Mouse (Mus musculus) 416B (cell line): ENCODE measurements at regions not wholly inside any gene's neighbourhood (a gene's known extent, or its start where the extent isn't known, plus 50 kb on each side); places are given as distances from the start of the nearest gene placed in this dataset.

Experiments used
- DNase-seq: peaks from one replicate; pipeline ENCODE4 v3.0.0; 2011; ENCODE audit warnings: low read depth

GRCm38 (mm10) chr13:107179551-107179950, 157.6 kb upstream of the Kif2a start:
- DNase-seq: no peak

- DNase-seq: no peak
These were observed 155.7 kb upstream of the Kif2a start for GRCm38 (mm10) chr13:107177595-107177994.

GRCm38 (mm10) chr13:107175891-107176290, 154.0 kb upstream of the Kif2a start:
- no peak for DNase-seq

GRCm38 (mm10) chr13:107168599-107169149, 146.7 kb upstream of the Kif2a start:
- DNase-seq: no peak

GRCm38 (mm10) chr13:107167856-107168598, 146.1 kb upstream of the Kif2a start:
- DNase-seq: no peak

GRCm38 (mm10) chr13:107151548-107151947, 129.6 kb upstream of the Kif2a start:
- DNase-seq: no peak

GRCm38 (mm10) chr13:107141209-107141608, 119.3 kb upstream of the Kif2a start:
- DNase-seq: no peak

GRCm38 (mm10) chr13:107134125-107134524, 112.2 kb upstream of the Kif2a start:
- no peak for DNase-seq

GRCm38 (mm10) chr13:107126636-107127035, 104.7 kb upstream of the Kif2a start:
- no peak for DNase-seq

- DNase-seq: no peak
These were observed 102.3 kb upstream of the Kif2a start for GRCm38 (mm10) chr13:107124130-107124668.

GRCm38 (mm10) chr13:107113949-107114690, 92.2 kb upstream of the Kif2a start:
- peak; percentile 87 for DNase-seq

GRCm38 (mm10) chr13:107108045-107108444, 86.1 kb upstream of the Kif2a start:
- no peak for DNase-seq

- DNase-seq: no peak
These were observed 85.6 kb upstream of the Kif2a start for GRCm38 (mm10) chr13:107107572-107107971.

GRCm38 (mm10) chr13:107105510-107105909, 83.6 kb upstream of the Kif2a start:
- DNase-seq: peak; percentile 63

- peak; percentile 95 for DNase-seq
These were observed 79.7 kb upstream of the Kif2a start for GRCm38 (mm10) chr13:107101598-107101997.

- DNase-seq: peak; percentile 90
These were observed 79.0 kb upstream of the Kif2a start for GRCm38 (mm10) chr13:107100852-107101325.

- peak; percentile 77 for DNase-seq
These were observed 78.2 kb upstream of the Kif2a start for GRCm38 (mm10) chr13:107100116-107100515.

- no peak for DNase-seq
These were observed 75.1 kb upstream of the Kif2a start for GRCm38 (mm10) chr13:107097005-107097404.

- peak; percentile 84 for DNase-seq
These were observed 73.2 kb upstream of the Kif2a start for GRCm38 (mm10) chr13:107094976-107095716.

GRCm38 (mm10) chr13:107094487-107094886, 72.6 kb upstream of the Kif2a start:
- DNase-seq: peak; percentile 98

- DNase-seq: no peak
These were observed 71.8 kb upstream of the Kif2a start for GRCm38 (mm10) chr13:107093683-107094082.

GRCm38 (mm10) chr13:107088198-107088597, 66.3 kb upstream of the Kif2a start:
- DNase-seq: no peak
